Mouse (Mus musculus): Measurements from ENCODE around the gene Zfp384. TPM values are rescaled to one million over a fixed set of nuclear protein-coding genes. Genes with fewer than 3 reads are reported as not detected.

Zfp384 gene
- polyA plus RNA-seq (2012; rRNA removed) = 71.6 and 74.2 TPM in 2 replicates

GRCm38 (mm10) chr6:125009129-125009180 lies at the start of gene Zfp384:
Gene Zfp384, plus strand, starts transcription at chr6:125009145.

GRCm38 (mm10) chr6:124965088-124965719 lies 43.7 kb upstream of the Zfp384 start, which contains the start of gene Cops7a:
Gene Cops7a, minus strand, starts transcription at chr6:124965538.

GRCm38 (mm10) chr6:124996551-124997501 lies 12.1 kb upstream of the Zfp384 start, which contains the start of gene Pianp:
Gene Pianp, plus strand, starts transcription at chr6:124996694.

GRCm38 (mm10) chr6:125039533-125040153 lies 30.7 kb downstream of the Zfp384 start, which contains the start of gene Ing4:
Gene Ing4, plus strand, starts transcription at chr6:125039760.

GRCm38 (mm10) chr6:125049678-125050077 lies 40.7 kb downstream of the Zfp384 start, which contains the start of gene Acrbp:
Gene Acrbp, plus strand, starts transcription at chr6:125049689.

GRCm38 (mm10) chr6:125067571-125067995 lies 58.6 kb downstream of the Zfp384 start, which contains the start of gene Lpar5:
Gene Lpar5, plus strand, starts transcription at chr6:125067920.

Other genes with a start within 250 kb of the Zfp384 start
- 119 and 125 TPM in 2 replicates for gene Eno2, start 239.5 kb upstream of the Zfp384 start, polyA plus RNA-seq (2012; rRNA removed)
- 8.5 and 10.6 TPM in 2 replicates for gene Lrrc23, start 229.4 kb upstream of the Zfp384 start, polyA plus RNA-seq (2012; rRNA removed)
- gene Spsb2, start 200.5 kb upstream of the Zfp384 start, polyA plus RNA-seq (2012; rRNA removed) = 4.8 and 7.0 TPM in 2 replicates
- gene Tpi1, start 194.8 kb upstream of the Zfp384 start, polyA plus RNA-seq (2012; rRNA removed) = 410 and 448 TPM in 2 replicates
- 147 and 151 TPM in 2 replicates for gene Usp5, start 179.7 kb upstream of the Zfp384 start, polyA plus RNA-seq (2012; rRNA removed)
- gene Cdca3, start 179.6 kb upstream of the Zfp384 start, polyA plus RNA-seq (2012; rRNA removed) = 23.5 and 24.3 TPM in 2 replicates
- gene Gnb3, start 168.9 kb upstream of the Zfp384 start, polyA plus RNA-seq (2012; rRNA removed) = 0.63 and 2.5 TPM in 2 replicates
- 140 and 149 TPM in 2 replicates for gene P3h3, start 151.4 kb upstream of the Zfp384 start, polyA plus RNA-seq (2012; rRNA removed)
- gene Gpr162, start 145.2 kb upstream of the Zfp384 start, polyA plus RNA-seq (2012; rRNA removed) = 132 and 136 TPM in 2 replicates
- 0.13 and 0.17 TPM in 2 replicates for gene Cd4, start 120.9 kb upstream of the Zfp384 start, polyA plus RNA-seq (2012; rRNA removed)
- gene Lag3, start 97.4 kb upstream of the Zfp384 start, polyA plus RNA-seq (2012; rRNA removed) = 2.9 and 3.3 TPM in 2 replicates
- gene Ptms, start 89.0 kb upstream of the Zfp384 start, polyA plus RNA-seq (2012; rRNA removed) = 1,878 and 2,539 TPM in 2 replicates
- gene Mlf2, start 77.8 kb upstream of the Zfp384 start, polyA plus RNA-seq (2012; rRNA removed) = 582 and 592 TPM in 2 replicates
- gene Cops7a, start 43.6 kb upstream of the Zfp384 start, polyA plus RNA-seq (2012; rRNA removed) = 141 and 143 TPM in 2 replicates
- 66.2 and 72.7 TPM in 2 replicates for gene Pianp, start 12.5 kb upstream of the Zfp384 start, polyA plus RNA-seq (2012; rRNA removed)
- 120 and 130 TPM in 2 replicates for gene Ing4, start 30.6 kb downstream of the Zfp384 start, polyA plus RNA-seq (2012; rRNA removed)
- gene Acrbp, start 40.5 kb downstream of the Zfp384 start, polyA plus RNA-seq (2012; rRNA removed) = 24.3 and 28.5 TPM in 2 replicates
- gene Lpar5, start 58.8 kb downstream of the Zfp384 start, polyA plus RNA-seq (2012; rRNA removed) = 0.82 and 0.98 TPM in 2 replicates
- gene Chd4, start 86.8 kb downstream of the Zfp384 start, polyA plus RNA-seq (2012; rRNA removed) = 65.2 and 67.5 TPM in 2 replicates
- 34.2 and 34.6 TPM in 2 replicates for gene Nop2, start 122.8 kb downstream of the Zfp384 start, polyA plus RNA-seq (2012; rRNA removed)
- gene Iffo1, start 136.1 kb downstream of the Zfp384 start, polyA plus RNA-seq (2012; rRNA removed) = 28.2 and 29.8 TPM in 2 replicates
- gene Gapdh, start 157.3 kb downstream of the Zfp384 start, polyA plus RNA-seq (2012; rRNA removed) = 3,044 and 3,218 TPM in 2 replicates
- 95.0 and 104 TPM in 2 replicates for gene Ncapd2, start 182.6 kb downstream of the Zfp384 start, polyA plus RNA-seq (2012; rRNA removed)
- 54.1 and 59.6 TPM in 2 replicates for gene Mrpl51, start 182.7 kb downstream of the Zfp384 start, polyA plus RNA-seq (2012; rRNA removed)
- gene Vamp1, start 206.4 kb downstream of the Zfp384 start, polyA plus RNA-seq (2012; rRNA removed) = 26.6 and 33.8 TPM in 2 replicates
- gene Tapbpl, start 222.7 kb downstream of the Zfp384 start, polyA plus RNA-seq (2012; rRNA removed) = 4.2 and 4.4 TPM in 2 replicates
- gene Cd27, start 227.9 kb downstream of the Zfp384 start, polyA plus RNA-seq (2012; rRNA removed) = 0.06 and 0.20 TPM in 2 replicates